Mouse (Mus musculus): ENCODE measurements around the gene H2-M11.

H2-M11 gene

GRCm38 (mm10) chr17:36546775-36547174 is at the start of gene H2-M11:
Gene H2-M11 (plus strand): TSS chr17:36547075.
- DNase-seq: no peak

GRCm38 (mm10) chr17:36500435-36500834 is 46.4 kb upstream of the H2-M11 start:
- no peak for DNase-seq

GRCm38 (mm10) chr17:36503910-36504309 is 43.0 kb upstream of the H2-M11 start:
- DNase-seq: no peak
